Mouse (Mus musculus) hindlimb bud, embryonic 11.5 days (tissue): ENCODE results near the gene Mvk.
A peak's percentile ranks its signal among the peaks of the same experiment; 100 is the strongest.

Experiments
- DNase-seq: peaks from one replicate; pipeline ENCODE4 v3.0.0-alpha.2; 2012; ENCODE audit warnings: low read depth, low spot score; ENCODE audit errors: extremely low spot score

Gene Mvk

GRCm38 (mm10) chr5:114443566-114444367, at the start of gene Mvk, which contains the start of gene Mmab:
Gene Mvk (plus strand): TSS chr5:114444269.
Gene Mmab (minus strand): TSS chr5:114444060.
- DNase-seq, result peak; percentile 94

GRCm38 (mm10) chr5:114406592-114406991, 37.5 kb upstream of the Mvk start:
- no peak for DNase-seq

GRCm38 (mm10) chr5:114407269-114407668, 36.8 kb upstream of the Mvk start:
- no peak for DNase-seq

DNA sequence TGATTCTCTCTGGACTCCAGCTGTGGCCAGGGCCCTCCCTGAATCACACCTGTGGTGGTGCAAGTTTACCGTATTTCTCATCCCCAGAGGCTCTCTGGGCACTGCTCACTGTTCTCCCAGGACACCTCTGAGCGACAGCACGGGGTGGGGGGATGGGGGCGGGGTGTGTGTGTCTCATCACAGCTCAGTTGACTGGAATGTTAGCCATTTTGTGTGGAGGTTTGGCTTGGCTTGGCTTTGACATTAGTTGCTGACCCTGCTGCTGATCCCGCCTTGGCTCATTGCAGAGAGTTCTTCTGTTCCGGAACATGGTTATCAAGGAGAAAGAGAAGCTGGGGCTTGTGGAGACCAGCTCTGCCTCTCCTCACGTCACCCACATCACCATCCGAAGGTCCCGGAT, 36.3 kb upstream of the Mvk start:
- DNase-seq, result no peak

DNA sequence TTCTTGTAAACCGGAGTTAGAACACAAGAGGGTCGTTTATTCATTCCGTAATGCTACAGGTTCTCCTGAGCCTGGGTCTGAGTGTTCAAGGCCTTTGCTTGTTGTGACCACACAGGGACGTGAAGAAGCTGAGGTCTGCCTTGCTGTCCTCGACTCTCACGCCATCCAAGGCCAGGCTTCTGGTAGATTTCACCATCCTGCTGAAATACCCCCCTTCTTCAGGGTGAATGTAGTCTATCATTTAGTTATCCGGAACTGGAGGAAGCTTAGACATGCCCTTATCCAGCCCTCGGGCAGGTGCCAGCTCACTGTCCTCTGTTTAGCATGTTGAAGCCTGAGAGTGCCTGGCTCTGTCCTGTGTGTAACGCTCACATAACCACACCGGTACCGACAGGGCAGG, 35.2 kb upstream of the Mvk start:
- no peak for DNase-seq

- no peak for DNase-seq
These were observed 33.6 kb upstream of the Mvk start for GRCm38 (mm10) chr5:114410429-114410828.

- DNase-seq, result no peak
These were observed 31.6 kb upstream of the Mvk start for GRCm38 (mm10) chr5:114412361-114412998.

- DNase-seq, result no peak
These were observed 30.9 kb upstream of the Mvk start for GRCm38 (mm10) chr5:114413067-114413735.

- DNase-seq, result no peak
These were observed 28.5 kb upstream of the Mvk start for GRCm38 (mm10) chr5:114415606-114416005.

DNA sequence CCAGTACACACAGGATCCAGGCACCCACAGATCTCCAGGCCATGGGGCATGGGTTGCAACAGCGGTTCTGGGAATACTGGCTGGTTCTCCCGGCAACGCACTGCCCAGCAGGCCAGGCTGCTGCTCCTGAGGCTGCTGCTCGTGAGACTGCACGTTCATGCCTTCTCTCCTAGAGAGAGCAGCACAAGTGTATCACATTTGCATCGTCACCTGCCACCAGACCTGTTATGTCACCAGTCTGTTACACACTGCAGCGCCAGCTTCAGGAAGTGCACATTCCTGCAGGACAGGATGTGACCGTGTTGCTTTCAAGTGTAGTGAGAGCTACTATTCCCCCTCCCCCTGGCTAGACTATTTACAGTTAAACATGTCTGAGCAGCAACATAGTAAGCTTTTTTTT, 27.2 kb upstream of the Mvk start:
- no peak for DNase-seq

DNA sequence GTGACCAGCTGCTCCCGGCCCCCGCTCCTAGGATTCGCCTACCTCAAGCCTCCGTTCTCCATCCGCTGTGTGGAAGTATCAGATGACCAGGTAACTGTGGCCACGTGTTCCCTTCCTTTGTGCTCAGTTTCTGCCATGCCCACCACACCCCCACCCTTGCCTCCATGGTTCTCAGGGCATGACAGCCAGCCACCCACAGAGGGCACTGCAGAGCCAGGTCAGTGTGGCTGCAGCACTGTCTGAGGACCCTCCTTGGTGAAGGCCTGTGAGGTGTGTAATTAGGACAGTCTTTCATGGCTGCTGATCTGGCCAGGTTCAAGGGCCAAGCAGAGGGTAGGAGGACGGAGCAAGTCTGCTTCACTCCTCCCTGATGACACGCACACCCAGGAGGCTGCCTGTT, 25.5 kb upstream of the Mvk start:
- no peak for DNase-seq

GRCm38 (mm10) chr5:114421561-114422298, 22.3 kb upstream of the Mvk start:
- DNase-seq, result no peak

DNA sequence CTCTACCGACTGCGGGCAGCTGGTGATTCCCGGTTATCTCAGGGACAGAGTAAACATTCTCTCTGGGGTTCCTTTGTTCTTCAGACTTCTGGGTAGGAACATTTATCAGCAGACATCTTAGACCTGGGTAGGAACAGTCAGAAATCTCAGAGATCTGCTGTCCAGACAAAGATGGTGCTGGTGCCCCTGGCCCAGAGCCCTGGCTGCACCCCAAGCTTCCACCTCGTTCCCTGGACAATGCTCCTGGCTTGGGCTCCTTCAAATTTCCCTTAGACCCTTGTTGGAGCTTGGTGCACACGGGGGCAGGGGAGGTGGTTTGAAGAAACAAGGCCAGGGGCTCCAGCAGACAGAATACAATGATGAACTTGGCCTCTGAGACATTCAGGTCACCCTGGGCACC, 21.5 kb upstream of the Mvk start:
- DNase-seq, result no peak

GRCm38 (mm10) chr5:114423961-114424360, 20.1 kb upstream of the Mvk start:
- no peak for DNase-seq

GRCm38 (mm10) chr5:114426732-114427131, 17.3 kb upstream of the Mvk start:
- no peak for DNase-seq

DNA sequence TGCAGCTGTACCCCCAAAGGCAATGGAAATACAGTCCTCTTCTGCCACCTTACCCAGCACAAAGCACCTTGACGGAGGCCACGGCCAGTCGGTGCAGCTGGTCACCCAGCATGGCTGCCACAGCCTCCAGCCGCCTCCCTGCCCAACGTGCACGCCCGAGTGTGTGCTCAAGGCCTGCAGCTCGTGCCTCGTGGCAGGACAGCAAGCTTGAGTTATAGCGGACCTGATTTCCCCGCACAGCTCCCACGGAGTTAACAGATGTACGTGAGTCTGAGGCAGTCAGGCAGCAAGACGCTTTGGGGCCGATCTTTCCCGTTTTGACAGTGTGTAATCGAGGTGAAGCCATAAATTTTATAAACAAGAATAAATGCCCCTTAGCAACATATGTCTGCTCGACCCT, 15.4 kb upstream of the Mvk start:
- no peak for DNase-seq

- no peak for DNase-seq
These were observed 14.3 kb upstream of the Mvk start for GRCm38 (mm10) chr5:114429781-114430180.

DNA sequence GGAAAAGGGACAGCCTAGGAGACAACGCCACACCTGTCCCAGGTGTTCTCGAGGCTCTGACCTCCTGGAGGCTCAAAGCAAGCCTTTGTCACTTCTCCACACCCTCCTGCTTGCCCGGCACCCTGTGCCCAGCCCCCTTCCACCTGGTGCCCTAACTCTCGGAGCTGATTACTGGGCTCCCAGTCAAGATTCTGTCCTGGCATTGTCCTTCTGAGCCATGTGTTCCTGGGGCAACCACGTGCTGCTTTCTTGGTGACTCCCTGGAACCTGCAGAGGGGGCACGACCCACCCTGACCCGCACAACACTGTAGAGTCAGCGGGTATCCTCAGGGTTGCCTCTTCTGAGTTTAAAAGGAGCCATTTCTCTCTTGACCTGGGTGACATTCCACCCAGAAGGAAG, 9.7 kb upstream of the Mvk start:
- no peak for DNase-seq

DNA sequence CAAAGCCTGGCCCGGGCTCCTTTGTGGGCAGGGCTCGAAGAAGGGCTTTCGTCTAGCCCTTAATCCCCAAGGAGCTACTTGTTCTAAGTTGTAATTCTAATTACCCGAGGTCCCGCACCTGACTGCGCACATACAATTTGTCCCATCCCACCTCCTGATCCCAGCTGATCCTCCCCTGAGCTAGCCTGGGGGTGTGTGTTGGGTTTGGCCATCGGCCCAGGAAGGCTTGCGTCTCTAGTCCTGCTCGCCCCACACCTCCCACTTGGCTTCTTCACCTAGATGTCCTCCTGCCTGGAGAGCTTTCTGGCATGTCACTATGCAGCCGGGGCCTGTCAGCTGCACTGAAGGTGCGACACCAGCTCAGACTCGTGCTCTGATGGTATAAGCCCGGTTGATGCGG, 8.5 kb upstream of the Mvk start:
- DNase-seq, result no peak

GRCm38 (mm10) chr5:114444368-114444692, 261 bp downstream of the Mvk start:
- no peak for DNase-seq

DNA sequence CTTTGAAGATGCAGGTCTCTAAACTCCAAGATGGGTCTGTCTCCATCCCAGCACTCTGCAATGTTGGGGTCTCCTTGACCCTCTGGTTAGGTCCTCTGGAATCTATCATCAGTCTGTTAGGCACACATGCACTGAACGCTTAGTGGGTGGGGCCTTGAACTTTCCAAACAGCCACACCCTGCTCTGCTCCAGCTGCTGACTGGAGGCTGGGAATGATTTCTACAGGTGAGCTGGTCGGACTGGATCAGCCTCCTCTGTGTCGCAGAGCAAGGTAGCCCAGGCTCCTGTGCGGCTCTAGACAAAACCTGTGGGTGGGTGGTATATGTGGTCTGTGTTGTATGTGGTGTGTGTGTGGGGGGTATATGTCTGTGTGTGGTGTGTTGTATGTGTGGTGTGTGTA, 4.9 kb downstream of the Mvk start:
- no peak for DNase-seq

GRCm38 (mm10) chr5:114456287-114456686, 12.2 kb downstream of the Mvk start:
- no peak for DNase-seq
